Mouse (Mus musculus): ENCODE measurements around the gene Ubr3. TPM values are rescaled to one million over a fixed set of nuclear protein-coding genes. Genes with fewer than 3 reads are reported as not detected.
"Not testable (repeated sequence)": the region's sequence is repeated elsewhere in the genome, so short reads cannot be mapped to it uniquely, and the experiment has no call there.

The Ubr3 gene
- polyA plus RNA-seq, 1 experiment from 2014 or later = 18.1 TPM

GRCm38 (mm10) chr2:69974896-69975295 lies 77.8 kb downstream of the Ubr3 start:
- Histone ChIP-seq H3K4me3 (ENCODE audit: low read depth, low read length) (no peak overlapping the region), H3K27me3 (ENCODE audit: control insufficient read depth, insufficient read depth, low read length) (no peaks in the 10 kb centered on the region), H3K4me1 (ENCODE audit: control insufficient read depth, insufficient read depth, low read length) (no peaks in the 10 kb centered on the region), H3K36me3 (replicated peaks; ENCODE audit: control insufficient read depth, insufficient read depth, low read depth, low read length) (peaks cover 4% of the 10 kb centered on the region), H3K27ac (replicated peaks; ENCODE audit: low read depth, low read length) (no peak overlapping the region), H3K4me2 (ENCODE audit: low read depth, low read length) (no peak overlapping the region), H3K9ac (replicated peaks; ENCODE audit: low read length) (no peak overlapping the region), H3K9me3 (replicated peaks; ENCODE audit: control insufficient read depth, low read length) (no peaks in the 10 kb centered on the region)
- no peak for ATAC-seq (replicated peaks; ENCODE audit: insufficient number of reproducible peaks, low FRiP score, low TSS enrichment, low read depth)
- WGBS = 93% methylated on average over 2 of the region's 2 CpGs
- DNase-seq (ENCODE audit: low spot score) = no peak

DNA sequence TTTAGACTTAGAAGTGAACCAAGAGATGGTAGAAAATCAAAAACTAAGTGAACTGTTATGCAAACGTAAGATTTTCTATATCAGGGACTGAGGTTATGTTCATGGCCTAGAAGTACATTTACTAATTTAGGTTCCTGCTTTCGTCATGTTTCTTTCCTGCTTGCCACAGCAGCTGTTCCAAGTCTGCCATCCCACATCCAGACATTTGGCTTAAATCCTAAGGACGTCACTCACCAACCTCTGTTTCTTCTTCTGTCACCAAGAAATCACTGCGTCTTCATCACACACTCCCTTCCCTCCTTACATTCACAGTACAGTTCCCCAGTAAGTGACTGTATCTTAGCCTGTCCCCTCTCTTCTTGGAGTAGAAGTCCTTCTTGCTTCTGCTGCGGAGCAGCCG lies 92.2 kb downstream of the Ubr3 start:
- H3K27ac ChIP-seq (replicated peaks; ENCODE audit: low read depth, low read length) = no peak overlapping the region
- ATAC-seq (replicated peaks; ENCODE audit: insufficient number of reproducible peaks, low FRiP score, low TSS enrichment, low read depth) = no peak
- no peak overlapping the region for H3K4me3 ChIP-seq (ENCODE audit: low read depth, low read length)
- no peak overlapping the region for H3K9ac ChIP-seq (replicated peaks; ENCODE audit: low read length)
- H3K4me2 ChIP-seq (ENCODE audit: low read depth, low read length) = no peak overlapping the region
- H3K9me3 ChIP-seq (replicated peaks; ENCODE audit: control insufficient read depth, low read length) = no peaks in the 10 kb centered on the region
- DNase-seq (ENCODE audit: low spot score) = no peak
- WGBS = 90% methylated on average over 6 of the region's 6 CpGs
- no peaks in the 10 kb centered on the region for H3K4me1 ChIP-seq (ENCODE audit: control insufficient read depth, insufficient read depth, low read length)
- H3K27me3 ChIP-seq (ENCODE audit: control insufficient read depth, insufficient read depth, low read length) = no peaks in the 10 kb centered on the region
- H3K36me3 ChIP-seq (replicated peaks; ENCODE audit: control insufficient read depth, insufficient read depth, low read depth, low read length) = peaks cover 4% of the 10 kb centered on the region

- no peak overlapping the region for H3K4me3 ChIP-seq (ENCODE audit: low read depth, low read length)
- 57% methylated on average over 2 of the region's 2 CpGs for WGBS
- peak; percentile 8 for DNase-seq (ENCODE audit: low spot score)
- ATAC-seq (replicated peaks; ENCODE audit: insufficient number of reproducible peaks, low FRiP score, low TSS enrichment, low read depth) = no peak
- H3K36me3 ChIP-seq (replicated peaks; ENCODE audit: control insufficient read depth, insufficient read depth, low read depth, low read length) = peaks cover 4% of the 10 kb centered on the region
- no peak overlapping the region for H3K9ac ChIP-seq (replicated peaks; ENCODE audit: low read length)
- H3K27me3 ChIP-seq (ENCODE audit: control insufficient read depth, insufficient read depth, low read length) = no peaks in the 10 kb centered on the region
- H3K4me2 ChIP-seq (ENCODE audit: low read depth, low read length) = no peak overlapping the region
- H3K9me3 ChIP-seq (replicated peaks; ENCODE audit: control insufficient read depth, low read length) = no peaks in the 10 kb centered on the region
- H3K27ac ChIP-seq (replicated peaks; ENCODE audit: low read depth, low read length) = no peak overlapping the region
- no peaks in the 10 kb centered on the region for H3K4me1 ChIP-seq (ENCODE audit: control insufficient read depth, insufficient read depth, low read length)
Observed at GRCm38 (mm10) chr2:69990647-69991046, 93.6 kb downstream of the Ubr3 start.

DNA sequence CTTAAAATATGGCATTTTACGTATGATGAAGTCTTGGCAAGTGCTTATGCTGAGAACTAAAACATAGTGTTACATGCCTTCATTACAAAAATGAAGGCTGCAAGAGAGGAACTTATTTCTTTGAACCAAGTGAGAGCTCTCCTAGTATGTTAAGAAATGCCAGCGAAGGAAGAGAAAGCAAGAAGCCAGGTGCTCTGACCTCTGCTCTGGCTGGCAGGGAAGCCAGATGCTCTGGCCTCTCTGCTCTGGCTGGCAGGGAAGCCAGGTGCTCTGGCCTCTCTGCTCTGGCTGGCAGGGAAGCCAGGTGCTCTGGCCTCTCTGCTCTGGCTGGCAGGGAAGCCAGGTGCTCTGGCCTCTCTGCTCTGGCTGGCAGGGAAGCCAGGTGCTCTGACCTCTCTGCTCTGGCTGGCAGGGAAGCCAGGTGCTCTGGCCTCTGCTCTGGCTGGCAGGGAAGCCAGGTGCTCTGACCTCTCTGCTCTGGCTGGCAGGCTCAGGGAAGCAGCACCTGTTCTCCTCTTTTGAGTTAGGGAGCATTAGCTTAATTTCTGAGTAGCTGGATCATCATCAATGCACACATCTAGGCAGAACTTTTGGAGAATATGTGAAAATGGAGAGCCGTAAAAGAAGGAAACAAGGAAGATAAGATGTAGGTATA lies 97.2 kb downstream of the Ubr3 start:
- not testable (repeated sequence) for H3K27ac ChIP-seq (replicated peaks; ENCODE audit: low read depth, low read length); H3K27me3 ChIP-seq (ENCODE audit: control insufficient read depth, insufficient read depth, low read length); H3K4me3 ChIP-seq (ENCODE audit: low read depth, low read length); DNase-seq (ENCODE audit: low spot score); ATAC-seq (replicated peaks; ENCODE audit: insufficient number of reproducible peaks, low FRiP score, low TSS enrichment, low read depth); H3K4me1 ChIP-seq (ENCODE audit: control insufficient read depth, insufficient read depth, low read length); H3K36me3 ChIP-seq (replicated peaks; ENCODE audit: control insufficient read depth, insufficient read depth, low read depth, low read length); H3K9me3 ChIP-seq (replicated peaks; ENCODE audit: control insufficient read depth, low read length); H3K9ac ChIP-seq (replicated peaks; ENCODE audit: low read length); H3K4me2 ChIP-seq (ENCODE audit: low read depth, low read length)
- WGBS = 93% methylated on average over 3 of the region's 3 CpGs

GRCm38 (mm10) chr2:69994779-69995178 lies 97.7 kb downstream of the Ubr3 start:
- Histone ChIP-seq H3K4me3 (ENCODE audit: low read depth, low read length) (no peak overlapping the region), H3K4me1 (ENCODE audit: control insufficient read depth, insufficient read depth, low read length) (no peaks in the 10 kb centered on the region), H3K4me2 (ENCODE audit: low read depth, low read length) (no peak overlapping the region), H3K9ac (replicated peaks; ENCODE audit: low read length) (no peak overlapping the region), H3K36me3 (replicated peaks; ENCODE audit: control insufficient read depth, insufficient read depth, low read depth, low read length) (peaks cover under 1% of the 10 kb centered on the region; the same call in 1 of the 2 replicates), H3K27ac (replicated peaks; ENCODE audit: low read depth, low read length) (no peak overlapping the region), H3K9me3 (replicated peaks; ENCODE audit: control insufficient read depth, low read length) (no peaks in the 10 kb centered on the region), H3K27me3 (ENCODE audit: control insufficient read depth, insufficient read depth, low read length) (no peaks in the 10 kb centered on the region)
- ATAC-seq (replicated peaks; ENCODE audit: insufficient number of reproducible peaks, low FRiP score, low TSS enrichment, low read depth) (no peak), DNase-seq (ENCODE audit: low spot score) (no peak)
- 76% methylated on average over 2 of the region's 2 CpGs for WGBS

DNA sequence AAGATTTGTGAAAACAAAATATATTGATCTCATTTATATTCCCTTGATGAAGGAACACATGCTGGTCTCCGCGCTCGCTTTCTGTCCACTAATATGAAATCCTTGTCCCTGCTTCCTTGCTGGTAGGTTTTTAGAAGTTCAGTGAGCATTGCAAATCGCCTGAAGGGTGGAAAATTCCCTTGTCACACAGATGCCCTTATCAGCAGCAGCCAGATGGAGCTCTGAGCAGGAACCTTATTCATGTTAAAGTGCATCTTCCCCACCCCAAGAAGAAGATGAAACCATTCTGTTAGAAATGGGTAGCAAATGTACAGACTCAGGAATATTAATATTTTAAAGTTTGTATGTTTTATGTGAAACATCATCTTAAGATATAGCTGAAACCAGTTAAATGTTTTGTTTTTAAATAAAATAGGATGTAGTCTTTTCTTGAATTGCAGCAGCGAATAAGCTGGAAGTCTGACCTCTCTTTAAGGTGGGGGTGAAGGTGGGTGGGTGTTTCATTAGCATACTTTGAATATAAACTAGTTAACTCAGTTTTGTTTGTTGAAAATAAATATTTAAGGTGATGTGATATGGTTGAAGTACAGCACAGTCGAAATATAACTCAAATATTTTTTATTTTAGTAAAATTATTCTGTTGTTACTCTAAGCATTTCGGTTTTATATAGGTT lies 102.2 kb downstream of the Ubr3 start:
- WGBS = 84% methylated on average over 7 of the region's 7 CpGs
- no peak for ATAC-seq (replicated peaks; ENCODE audit: insufficient number of reproducible peaks, low FRiP score, low TSS enrichment, low read depth)
- H3K36me3 ChIP-seq (replicated peaks; ENCODE audit: control insufficient read depth, insufficient read depth, low read depth, low read length) = no peaks in the 10 kb centered on the region

GRCm38 (mm10) chr2:70000316-70000715 lies 103.3 kb downstream of the Ubr3 start:
- Histone ChIP-seq H3K4me1 (ENCODE audit: control insufficient read depth, insufficient read depth, low read length) (no peaks in the 10 kb centered on the region), H3K4me3 (ENCODE audit: low read depth, low read length) (no peak overlapping the region), H3K27me3 (ENCODE audit: control insufficient read depth, insufficient read depth, low read length) (no peaks in the 10 kb centered on the region), H3K9me3 (replicated peaks; ENCODE audit: control insufficient read depth, low read length) (no peaks in the 10 kb centered on the region), H3K27ac (replicated peaks; ENCODE audit: low read depth, low read length) (no peak overlapping the region), H3K4me2 (ENCODE audit: low read depth, low read length) (no peak overlapping the region), H3K9ac (replicated peaks; ENCODE audit: low read length) (no peak overlapping the region), H3K36me3 (replicated peaks; ENCODE audit: control insufficient read depth, insufficient read depth, low read depth, low read length) (no peaks in the 10 kb centered on the region; the same call in 1 of the 2 replicates)
- WGBS = 93% methylated on average over 6 of the region's 6 CpGs
- ATAC-seq (replicated peaks; ENCODE audit: insufficient number of reproducible peaks, low FRiP score, low TSS enrichment, low read depth) (no peak), DNase-seq (ENCODE audit: low spot score) (no peak)

More for the DNA sequence above, 102.2 kb downstream of the Ubr3 start:
- no peak overlapping the region for H3K27ac ChIP-seq (replicated peaks; ENCODE audit: low read depth, low read length)
- H3K9me3 ChIP-seq (replicated peaks; ENCODE audit: control insufficient read depth, low read length) = no peaks in the 10 kb centered on the region
- no peak for DNase-seq (ENCODE audit: low spot score)
- H3K4me1 ChIP-seq (ENCODE audit: control insufficient read depth, insufficient read depth, low read length) = no peaks in the 10 kb centered on the region
- no peak overlapping the region for H3K4me2 ChIP-seq (ENCODE audit: low read depth, low read length)
- no peak overlapping the region for H3K9ac ChIP-seq (replicated peaks; ENCODE audit: low read length)
- no peak overlapping the region for H3K4me3 ChIP-seq (ENCODE audit: low read depth, low read length)
- no peaks in the 10 kb centered on the region for H3K27me3 ChIP-seq (ENCODE audit: control insufficient read depth, insufficient read depth, low read length)

DNA sequence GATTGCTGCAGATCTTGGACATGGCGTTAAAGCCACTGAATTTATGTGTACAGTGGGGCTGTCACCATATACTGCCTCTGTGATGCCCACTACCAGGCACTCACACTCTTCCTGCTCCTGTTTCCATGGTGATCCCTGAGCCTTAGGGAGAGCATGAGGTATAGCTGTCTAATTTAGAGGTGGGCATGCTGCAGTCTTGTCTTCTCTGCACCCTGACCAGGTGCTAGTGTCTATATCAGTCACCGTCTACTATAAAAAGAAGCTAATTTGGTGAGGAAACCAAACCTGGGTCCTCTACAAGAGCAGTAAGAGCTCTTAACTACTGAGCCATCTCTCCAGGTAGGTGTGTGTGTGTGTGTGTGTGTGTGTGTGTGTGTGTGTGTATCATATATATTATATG lies 109.4 kb downstream of the Ubr3 start:
- no peak overlapping the region for H3K27ac ChIP-seq (replicated peaks; ENCODE audit: low read depth, low read length)
- no peak overlapping the region for H3K4me3 ChIP-seq (ENCODE audit: low read depth, low read length)
- 91% methylated on average over 2 of the region's 2 CpGs for WGBS

More for the DNA sequence above, 109.4 kb downstream of the Ubr3 start:
- Histone ChIP-seq H3K4me2 (ENCODE audit: low read depth, low read length) (no peak overlapping the region), H3K27me3 (ENCODE audit: control insufficient read depth, insufficient read depth, low read length) (no peaks in the 10 kb centered on the region), H3K36me3 (replicated peaks; ENCODE audit: control insufficient read depth, insufficient read depth, low read depth, low read length) (no peaks in the 10 kb centered on the region; the same call in 1 of the 2 replicates), H3K4me1 (ENCODE audit: control insufficient read depth, insufficient read depth, low read length) (no peaks in the 10 kb centered on the region), H3K9ac (replicated peaks; ENCODE audit: low read length) (no peak overlapping the region), H3K9me3 (replicated peaks; ENCODE audit: control insufficient read depth, low read length) (no peaks in the 10 kb centered on the region)
- DNase-seq (ENCODE audit: low spot score) = no peak
- no peak for ATAC-seq (replicated peaks; ENCODE audit: insufficient number of reproducible peaks, low FRiP score, low TSS enrichment, low read depth)
